10 mouse cellular contexts compared by ENCODE assay signal in the genomic region with DNA sequence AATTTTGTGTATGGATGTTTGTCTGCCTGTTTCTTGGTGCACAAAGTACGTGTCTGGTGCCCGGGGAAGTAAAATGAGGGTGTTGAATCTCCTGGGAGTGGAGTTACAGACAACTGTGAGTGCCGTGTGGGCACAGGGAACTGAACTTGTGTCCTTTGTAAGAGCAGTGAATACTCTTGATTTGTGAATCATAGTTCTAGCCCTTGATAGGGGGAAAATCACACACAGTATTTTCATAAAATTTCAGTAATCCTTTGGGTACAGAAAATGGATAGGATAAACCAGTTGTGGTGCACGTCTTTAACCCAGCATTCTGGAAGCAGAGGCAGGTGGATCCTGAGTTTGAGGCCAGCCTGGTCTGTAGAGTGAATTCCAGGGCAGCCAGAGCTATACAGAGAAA. TPM values are rescaled to one million over a fixed set of nuclear protein-coding genes. Genes with fewer than 3 reads are reported as not detected.
A peak's percentile ranks its signal among the peaks of the same experiment; 100 is the strongest.
DNase-seq lines count a peak whose midpoint lies in the region; ATAC-seq and TF ChIP-seq lines count a peak whose summit lies in the region.
"Had no signal": no experiment of that assay in that cellular context is flagged by ENCODE, and none has a peak within 500 bp of the region (broad histone marks: within the 10 kb centered on the region; RNA-seq: fewer than 3 reads in every experiment).

No protein-coding gene starts in this region.

- H3K9ac ChIP-seq in ES-E14 (ENCODE audit: insufficient read depth, low read depth, low read length, poor library complexity, severe bottlenecking): peak overlapping the region; percentile 18; the same call in 1 of the 2 replicates
- no peak overlapping the region for H3K9ac ChIP-seq in hindbrain, embryonic 12.5 days

- TF ChIP-seq CTCF in gastrocnemius, adult 2 months (IDR thresholded peaks at IDR 0.05): no peak

- H3K9me3 ChIP-seq in ES-E14 (ENCODE audit: control insufficient read depth, insufficient read depth, low read depth, low read length): no peaks in the 10 kb centered on the region
- no peaks in the 10 kb centered on the region for H3K9me3 ChIP-seq in hindbrain, embryonic 12.5 days (replicated peaks)
- H3K9me3 ChIP-seq in midbrain, embryonic 10.5 days (replicated peaks): no peaks in the 10 kb centered on the region

- H3K27ac ChIP-seq in gastrocnemius, adult 2 months: no peak overlapping the region
- H3K27ac ChIP-seq in ES-E14 (ENCODE audit: insufficient read depth, low read depth, low read length, poor library complexity, severe bottlenecking): no peak overlapping the region
- no peak overlapping the region for H3K27ac ChIP-seq in hindbrain, embryonic 12.5 days
- no peak overlapping the region for H3K27ac ChIP-seq in midbrain, embryonic 10.5 days (replicated peaks)

- intact Hi-C loops in gastrocnemius, adult 2 months (cut with DNase I): loop anchor here (2.0 kb wide), 1 partner anchor 54 kb away; no protein-coding TSS in a partner anchor

- no peak for ATAC-seq in hindbrain, embryonic 12.5 days (ENCODE audit: low FRiP score)
- ATAC-seq: lung, postnatal 0 days had no signal

- H3K4me2 ChIP-seq in hindbrain, embryonic 12.5 days (replicated peaks): peak overlapping the region; percentile 64

- 86% methylated on average over 4 of the region's 4 CpGs for WGBS in hindbrain, embryonic 12.5 days
- WGBS in midbrain, embryonic 10.5 days: 89% methylated on average over 4 of the region's 4 CpGs

- DNase-seq in gastrocnemius, adult 2 months: no peak
- DNase-seq in gastrocnemius, postnatal 4 days (ENCODE audit: low spot score in 2 of 2): no peak
- no peak for DNase-seq in ES-E14 (ENCODE audit: low read depth, low spot score)
- DNase-seq in midbrain, embryonic 10.5 days (ENCODE audit: low spot score): no peak
- no peak for DNase-seq in right cerebral cortex, postnatal 36 days (ENCODE audit: low spot score in 2 of 2)
- no peak for DNase-seq in layer of hippocampus, postnatal 36 days
- DNase-seq in lung, postnatal 14 days: no peak
- DNase-seq: adrenal gland, postnatal 36 days had no signal

- no peaks in the 10 kb centered on the region for H3K36me3 ChIP-seq in ES-E14 (ENCODE audit: control insufficient read depth, insufficient read depth, low read length, poor library complexity, severe bottlenecking)
- H3K36me3 ChIP-seq in hindbrain, embryonic 12.5 days: 0 out of 2 replicates have a peak, but pooled peaks cover 3% of the 10 kb centered on the region
- H3K36me3 ChIP-seq in midbrain, embryonic 10.5 days: peaks cover 1% of the 10 kb centered on the region

- peak overlapping the region; percentile 92 for H3K4me3 ChIP-seq in gastrocnemius, adult 2 months
- H3K4me3 ChIP-seq in ES-E14 (ENCODE audit: insufficient read depth in 1 of 2, low read depth in 1 of 2, low read length in 2 of 2, poor library complexity in 1 of 2, severe bottlenecking in 1 of 2): peak overlapping the region; percentile 95 to 99; a peak in 3 of 4 replicates
- peak overlapping the region; percentile 94; the same call in 1 of the 2 replicates for H3K4me3 ChIP-seq in hindbrain, embryonic 12.5 days
- H3K4me3 ChIP-seq in midbrain, embryonic 10.5 days: peak overlapping the region; percentile 78; the same call in 1 of the 2 replicates

- in situ Hi-C loops in ES-E14 (cut with MboI; ENCODE audit: low sequenced_read_pairs in 2 of 2, unreplicated experiment in 2 of 2): no loop called here

- peaks cover 0 to 5% of the 10 kb centered on the region in 2 experiments; a peak in 1 of 4 replicates for H3K4me1 ChIP-seq in ES-E14 (ENCODE audit: control insufficient read depth in 2 of 2, insufficient read depth in 2 of 2, low read length in 2 of 2, poor library complexity in 1 of 2)
- peaks cover 14% of the 10 kb centered on the region for H3K4me1 ChIP-seq in hindbrain, embryonic 12.5 days
- peaks cover 15% of the 10 kb centered on the region for H3K4me1 ChIP-seq in midbrain, embryonic 10.5 days

- H3K27me3 ChIP-seq in hindbrain, embryonic 12.5 days: no peaks in the 10 kb centered on the region
- no peaks in the 10 kb centered on the region for H3K27me3 ChIP-seq in midbrain, embryonic 10.5 days (ENCODE audit: low read depth, poor library complexity, severe bottlenecking)

TF ChIP-seq in ES-E14, 5 proteins besides CTCF, POLR2A, EP300 and RAD21:
- no peak for TF ChIP-seq HCFC1 (IDR thresholded peaks at IDR 0.05; ENCODE audit: borderline replicate concordance, insufficient read depth, low read length)
- TF ChIP-seq CHD2 (IDR thresholded peaks at IDR 0.05; ENCODE audit: low read depth, low read length): no peak

RNA-seq across cellular contexts. Expression of a gene that starts 1.4 kb away (rescaled TPM):
- 1 to 10 TPM; 5.8 to 6.5 TPM for total RNA-seq in gastrocnemius, adult 2 months (2021)
- total RNA-seq in gastrocnemius, postnatal 4 days (2021): 10 to 100 TPM; 10.7 to 13.7 TPM
- total RNA-seq in ES-E14 (2012; rRNA removed): 29.9 and 40.6 TPM in 2 replicates
- 30.2 and 30.3 TPM in 2 replicates for polyA plus RNA-seq in hindbrain, embryonic 12.5 days (2016; fragmentation: Nextera tagmentation; extraction: Ambion mirVana)
- 34.4 and 35.1 TPM in 2 replicates for polyA plus RNA-seq in midbrain, embryonic 10.5 days (2016; fragmentation: Nextera tagmentation; extraction: Ambion mirVana)
- total RNA-seq in layer of hippocampus, postnatal 36 days (2021): 10 to 100 TPM; 17.0 to 19.0 TPM

RNA-seq across cellular contexts. Expression of a gene that starts 58.0 kb away (rescaled TPM):
- 10 to 100 TPM; 47.5 to 47.9 TPM for total RNA-seq in gastrocnemius, adult 2 months (2021)
- 10 to 100 TPM; 53.2 to 54.4 TPM for total RNA-seq in gastrocnemius, postnatal 4 days (2021)
- 39.0 and 48.8 TPM in 2 replicates for total RNA-seq in ES-E14 (2012; rRNA removed)
- polyA plus RNA-seq in hindbrain, embryonic 12.5 days (2016; fragmentation: Nextera tagmentation; extraction: Ambion mirVana): 52.2 and 53.0 TPM in 2 replicates
- 12.8 and 15.2 TPM in 2 replicates for polyA plus RNA-seq in midbrain, embryonic 10.5 days (2016; fragmentation: Nextera tagmentation; extraction: Ambion mirVana)
- total RNA-seq in layer of hippocampus, postnatal 36 days (2021): 10 to 100 TPM; 59.2 to 60.5 TPM
